Mouse (Mus musculus): Measurements from ENCODE around the gene Zfp622.
"Not testable (repeated sequence)": the region's sequence is repeated elsewhere in the genome, so short reads cannot be mapped to it uniquely, and the experiment has no call there.

Zfp622 gene

GRCm38 (mm10) chr15:25971596-25971995 is 12.6 kb upstream of the Zfp622 start:
- no peak for DNase-seq (ENCODE audit: low spot score)

- DNase-seq (ENCODE audit: low spot score), result no peak
Observed at GRCm38 (mm10) chr15:25972758-25973157, 11.4 kb upstream of the Zfp622 start.

- DNase-seq (ENCODE audit: low spot score), result no peak
Observed at GRCm38 (mm10) chr15:25974352-25974751, 9.8 kb upstream of the Zfp622 start.

DNA sequence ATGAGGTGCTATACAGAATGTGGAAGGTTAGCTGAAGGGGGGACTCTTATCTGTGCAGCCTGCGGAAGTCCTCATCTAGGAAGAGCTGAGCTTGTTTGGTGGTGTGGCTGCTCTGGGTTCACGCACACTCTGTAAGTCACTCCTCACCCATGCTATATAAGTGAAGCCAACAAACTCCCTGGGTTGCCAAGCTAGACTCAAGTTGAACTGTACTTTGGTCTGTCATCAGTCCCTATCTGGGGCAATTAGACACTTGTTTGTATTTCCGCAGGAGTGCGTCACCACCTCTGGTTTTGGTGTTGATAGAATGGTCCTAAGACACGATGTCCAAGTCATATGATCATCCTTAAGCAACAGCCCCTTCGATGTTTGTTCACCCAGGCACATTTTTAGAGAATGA is 8.4 kb upstream of the Zfp622 start:
- no peak for DNase-seq (ENCODE audit: low spot score)

DNA sequence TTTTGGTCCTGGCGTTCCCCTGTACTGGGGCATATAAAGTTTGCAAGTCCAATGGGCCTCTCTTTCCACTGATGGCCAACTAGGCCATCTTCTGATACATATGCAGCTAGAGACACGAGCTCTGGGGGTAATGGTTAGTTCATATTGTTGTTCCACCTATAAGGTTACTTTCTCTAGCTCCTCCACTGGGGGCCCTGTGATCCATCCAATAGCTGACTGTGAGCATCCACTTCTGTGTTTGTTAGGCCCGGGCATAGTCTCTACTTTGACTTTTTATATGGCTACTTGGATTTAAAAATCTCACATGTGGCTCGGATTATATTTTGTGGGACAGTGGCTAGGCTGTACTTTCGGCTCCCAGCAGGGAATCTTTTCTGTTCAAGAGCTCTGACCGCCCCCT is 552 bp upstream of the Zfp622 start:
- DNase-seq (ENCODE audit: low spot score), result not testable (repeated sequence)

DNA sequence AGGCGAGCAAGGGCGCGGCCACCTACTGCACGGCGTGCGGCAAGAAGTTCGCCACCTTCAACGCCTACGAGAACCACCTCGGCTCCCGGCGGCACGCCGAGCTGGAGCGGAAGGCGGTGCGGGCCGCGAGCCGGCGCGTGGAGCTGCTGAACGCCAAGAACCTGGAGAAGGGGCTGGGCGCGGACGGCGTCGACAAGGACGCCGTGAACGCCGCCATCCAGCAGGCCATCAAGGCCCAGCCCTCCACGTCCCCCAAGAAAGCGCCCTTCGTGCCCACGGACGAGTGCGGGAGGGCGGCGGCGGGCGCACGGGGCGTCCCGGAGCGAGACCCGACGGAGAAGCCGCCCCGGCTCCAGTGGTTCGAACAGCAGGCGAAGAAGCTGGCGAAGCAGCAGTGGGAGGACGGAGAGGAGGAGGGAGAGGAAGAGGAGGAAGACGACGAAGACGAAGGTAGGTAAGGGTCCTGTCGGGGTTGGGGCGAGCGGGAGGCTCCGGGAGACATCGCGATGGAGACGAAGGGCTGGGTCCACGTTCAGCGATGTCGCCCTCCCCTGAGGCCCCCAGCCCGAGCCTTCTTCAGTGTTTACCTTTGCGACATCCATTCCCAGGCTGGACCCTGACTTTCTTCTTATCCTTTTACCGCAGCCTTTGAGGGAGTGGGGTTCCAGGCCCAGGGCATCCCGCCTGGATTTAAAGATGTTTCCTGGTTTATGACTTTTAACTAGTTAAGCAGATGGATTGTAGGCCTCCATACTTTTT is 747 bp downstream of the Zfp622 start:
- peak; percentile 6 for DNase-seq (ENCODE audit: low spot score)

GRCm38 (mm10) chr15:25992992-25993727 is 9.0 kb downstream of the Zfp622 start:
- DNase-seq (ENCODE audit: low spot score), result peak; percentile 55

- DNase-seq (ENCODE audit: low spot score), result no peak
Observed at GRCm38 (mm10) chr15:25995521-25995920, 11.4 kb downstream of the Zfp622 start.

DNA sequence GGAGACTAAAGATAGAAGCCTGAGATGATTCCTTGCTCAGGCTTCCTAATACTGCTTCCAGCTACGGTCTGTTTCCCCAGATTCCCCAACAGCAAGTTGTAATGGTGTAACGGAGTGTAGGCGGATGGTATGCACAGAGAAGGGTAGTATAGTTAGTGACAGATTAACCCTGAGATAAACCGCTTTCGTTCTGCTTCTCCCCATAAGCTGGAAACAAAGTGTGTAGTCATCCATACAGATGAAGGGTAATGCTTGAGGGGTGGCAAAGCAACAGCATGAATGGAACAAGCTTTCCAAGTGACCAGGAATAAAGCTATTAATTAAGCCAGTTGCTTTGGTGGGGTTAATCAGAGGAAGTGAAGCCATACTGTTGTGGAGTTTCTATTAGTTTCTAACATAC is 15.4 kb downstream of the Zfp622 start:
- not testable (repeated sequence) for DNase-seq (ENCODE audit: low spot score)

- no peak for DNase-seq (ENCODE audit: low spot score)
Observed at GRCm38 (mm10) chr15:26008621-26009020, 24.5 kb downstream of the Zfp622 start.

GRCm38 (mm10) chr15:26012891-26013290 is 28.7 kb downstream of the Zfp622 start:
- no peak for DNase-seq (ENCODE audit: low spot score)

DNA sequence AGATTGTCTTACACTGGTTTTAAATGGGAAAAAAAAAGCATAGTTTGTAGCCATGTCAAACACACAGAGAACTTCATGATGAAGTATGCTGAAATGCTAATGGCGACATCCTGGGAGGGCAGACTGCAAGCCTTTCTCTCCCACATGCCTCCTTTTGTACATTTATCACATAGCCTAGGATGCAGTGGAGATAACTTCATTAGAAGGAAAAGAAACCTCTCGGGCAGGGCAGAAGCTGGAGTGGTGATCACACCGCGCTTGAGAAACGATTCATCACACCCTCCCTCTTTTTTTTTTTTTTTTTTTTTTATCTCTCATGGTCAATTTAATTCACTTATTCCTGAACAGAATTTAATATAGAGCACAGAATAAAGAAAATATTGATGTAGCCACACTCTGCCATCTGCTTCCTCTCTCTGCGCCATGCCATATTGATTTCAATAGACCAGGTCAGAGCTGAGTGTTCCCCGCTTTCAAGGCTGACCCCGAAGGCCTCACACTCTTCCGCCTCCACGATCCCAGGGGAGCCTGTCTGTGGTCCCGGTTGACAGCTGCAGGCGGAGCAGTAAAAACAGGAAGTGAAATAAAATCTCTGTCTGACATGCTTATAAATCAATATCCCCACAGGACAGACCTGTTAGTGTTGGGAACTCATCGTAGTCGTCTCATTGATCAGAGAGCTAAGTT is 32.0 kb downstream of the Zfp622 start:
- DNase-seq (ENCODE audit: low spot score), result peak; percentile 4

DNA sequence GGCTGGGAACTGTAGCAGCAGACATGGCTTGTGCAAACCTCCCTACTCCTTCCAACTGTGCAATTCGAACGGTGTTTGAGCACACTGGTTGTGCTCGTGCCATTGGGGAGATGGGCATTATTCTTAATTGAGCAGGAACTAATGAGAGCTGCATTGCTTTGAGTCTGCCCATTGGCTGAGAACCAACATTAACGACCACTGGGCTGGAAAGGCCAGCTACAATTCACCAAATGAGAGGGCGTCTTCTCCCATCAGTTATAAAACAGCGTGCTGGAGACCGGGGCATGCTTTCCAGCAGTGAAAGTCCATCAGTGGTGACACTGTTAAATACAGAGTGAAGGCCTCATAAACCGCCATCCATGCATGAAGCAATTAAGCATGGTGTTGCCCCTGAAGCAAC is 37.6 kb downstream of the Zfp622 start:
- no peak for DNase-seq (ENCODE audit: low spot score)

- no peak for DNase-seq (ENCODE audit: low spot score)
Observed at GRCm38 (mm10) chr15:26022636-26023035, 38.5 kb downstream of the Zfp622 start.

GRCm38 (mm10) chr15:26031692-26032091 is 47.5 kb downstream of the Zfp622 start:
- no peak for DNase-seq (ENCODE audit: low spot score)

- no peak for DNase-seq (ENCODE audit: low spot score)
Observed at GRCm38 (mm10) chr15:26040567-26040966, 56.4 kb downstream of the Zfp622 start.

GRCm38 (mm10) chr15:26041196-26041947 is 57.2 kb downstream of the Zfp622 start:
- no peak for DNase-seq (ENCODE audit: low spot score)
